In genomic region chr14:16699228-16699627, GRCm38 (mm10) we compare ENCODE assay signal across 16 mouse cellular contexts.
DNase-seq lines count a peak whose midpoint lies in the region; TF ChIP-seq lines count a peak whose summit lies in the region.
"Had no signal": no experiment of that assay in that cellular context is flagged by ENCODE, and none has a peak within 500 bp of the region (broad histone marks: within the 10 kb centered on the region; RNA-seq: fewer than 3 reads in every experiment).

No protein-coding gene starts in this region.

- H3K4me1 ChIP-seq in kidney, adult 2 months (ENCODE audit: control insufficient read depth, insufficient read depth, low read length) = no peaks in the 10 kb centered on the region
- H3K4me1 ChIP-seq: embryonic facial prominence, embryonic 12.5 days; forebrain, embryonic 12.5 days had no signal

- H3K4me3 ChIP-seq in kidney, adult 2 months (ENCODE audit: insufficient read depth, low read depth, low read length) = no peak overlapping the region
- H3K4me3 ChIP-seq: embryonic facial prominence, embryonic 12.5 days; forebrain, embryonic 12.5 days; heart, embryonic 13.5 days; hindbrain, embryonic 12.5 days had no signal

- no peak for TF ChIP-seq CTCF in kidney, adult 2 months (conservative IDR thresholded peaks at IDR 0.05; ENCODE audit: insufficient read depth, insufficient read length, low read depth, low read length)

- no peak overlapping the region for H3K27ac ChIP-seq in kidney, adult 2 months (ENCODE audit: insufficient read depth, low read depth, low read length)
- H3K27ac ChIP-seq: embryonic facial prominence, embryonic 12.5 days; forebrain, embryonic 12.5 days; heart, embryonic 13.5 days; hindbrain, embryonic 12.5 days had no signal

- no peak for TF ChIP-seq POLR2A in kidney, adult 2 months (IDR thresholded peaks at IDR 0.05; ENCODE audit: low read depth, low read length)

- DNase-seq in adrenal gland, postnatal 36 days = peak; percentile 2 to 11
- DNase-seq in adrenal gland, postnatal 14 days = no peak
- DNase-seq in kidney, adult 2 months = peak; percentile 58
- no peak for DNase-seq in kidney, adult 18-20 months
- peak; percentile 5 for DNase-seq in R1 (ENCODE audit: low read depth, low spot score)
- DNase-seq in kidney, postnatal 36 days = peak; percentile 12 to 30
- no peak for DNase-seq in neural tube, embryonic 10.5 days (ENCODE audit: extremely low spot score, low spot score)
- DNase-seq: cerebellum, adult 11-12 months; cerebellum, adult 9-10 months; cerebellum, postnatal 25 days; gastrocnemius, postnatal 10 days; heart, postnatal 4 days had no signal

- no peaks in the 10 kb centered on the region for H3K36me3 ChIP-seq in kidney, adult 2 months (ENCODE audit: control insufficient read depth, insufficient read depth, low read length)
- H3K36me3 ChIP-seq: embryonic facial prominence, embryonic 12.5 days; forebrain, embryonic 12.5 days; heart, embryonic 13.5 days; hindbrain, embryonic 12.5 days had no signal

- WGBS in kidney, adult 2 months = 72% methylated on average over 4 of the region's 4 CpGs

- no peaks in the 10 kb centered on the region for H3K27me3 ChIP-seq in kidney, adult 2 months (replicated peaks; ENCODE audit: control insufficient read depth, insufficient read depth, low read length)
- H3K27me3 ChIP-seq: embryonic facial prominence, embryonic 12.5 days; forebrain, embryonic 12.5 days; heart, embryonic 13.5 days; hindbrain, embryonic 12.5 days had no signal

Comparison
In these comparisons a context has a peak if more than half of its experiments do, and no peak if none do; other contexts are left out.
1. DNase-seq: peak in adrenal gland, postnatal 36 days (2 of 2), kidney, adult 2 months (single experiment), R1 (single experiment) and kidney, postnatal 36 days (2 of 2); none in adrenal gland, postnatal 14 days (single experiment), kidney, adult 18-20 months (single experiment) and neural tube, embryonic 10.5 days (single experiment).